Mouse (Mus musculus) testis, adult 2 months (tissue): ENCODE results near the gene Spin1.
A peak's percentile ranks its signal among the peaks of the same experiment; 100 is the strongest.

Source experiments
- CTCF ChIP-seq: fragments of 200-500 bp; IDR thresholded peaks from 2 replicates; pipeline ENCODE4 v1.5.1; 2012; ENCODE audit warnings: low read depth, mild to moderate bottlenecking, inconsistent platforms, low read length, moderate library complexity; ENCODE audit not compliant: control insufficient read depth, insufficient read depth, insufficient replicate concordance
- POLR2A ChIP-seq: fragments of 200-500 bp; IDR thresholded peaks from 2 replicates; pipeline ENCODE4 v1.6.1; 2012; ENCODE audit warnings: low read depth, mild to moderate bottlenecking, inconsistent platforms, low read length, moderate library complexity; ENCODE audit not compliant: control insufficient read depth

DNA sequence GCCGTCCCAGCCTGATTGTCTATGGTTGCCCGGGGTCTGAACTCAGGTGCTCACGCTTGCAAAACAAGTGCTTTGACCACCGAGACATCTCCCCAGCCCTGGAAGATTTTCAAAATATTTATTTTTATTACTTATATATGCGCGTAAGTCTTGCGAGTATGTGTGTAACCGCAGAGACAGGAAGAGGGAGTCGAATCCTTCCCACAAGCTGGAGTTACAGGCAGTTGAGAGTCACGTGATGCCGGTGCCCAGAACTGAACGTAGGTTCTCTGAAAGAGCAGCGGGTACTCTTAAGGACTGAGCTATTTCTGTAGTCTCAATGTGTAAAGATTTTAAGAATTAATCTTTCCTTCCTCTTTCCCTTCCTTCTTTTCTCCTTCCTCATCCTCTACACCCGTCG is 93.2 kb downstream of the Spin1 start:
- TF ChIP-seq POLR2A = peak; percentile 65; the same call in 1 of the 2 replicates
- no peak for TF ChIP-seq CTCF
